Mouse (Mus musculus) bone marrow, adult 2 months (tissue): ENCODE results near the gene Prl7d1.

ENCODE experiments used
- CTCF ChIP-seq: fragments of 200-500 bp; IDR thresholded peaks from 2 replicates; pipeline ENCODE4 v1.5.1; 2011; ENCODE audit warnings: low read length, control low read depth; ENCODE audit not compliant: control insufficient read depth, insufficient read depth
- POLR2A ChIP-seq: fragments of 200-500 bp; IDR thresholded peaks from 2 replicates; pipeline ENCODE4 v1.6.1; 2011; ENCODE audit warnings: low read depth, mild to moderate bottlenecking, control low read depth, low read length, borderline replicate concordance; ENCODE audit not compliant: control insufficient read depth

GRCm38 (mm10) chr13:27734512-27735186 lies 18.1 kb upstream of the Prl7d1 start:
- no peak for TF ChIP-seq POLR2A
- TF ChIP-seq CTCF = no peak
